Comparison of ENCODE assay signal across 30 mouse cellular contexts in genomic region chr4:57413016-57413415, GRCm38 (mm10). TPM values are rescaled to one million over a fixed set of nuclear protein-coding genes. Genes with fewer than 3 reads are reported as not detected.
DNase-seq lines count a peak whose midpoint lies in the region; ATAC-seq and TF ChIP-seq lines count a peak whose summit lies in the region.
"Had no signal": no experiment of that assay in that cellular context is flagged by ENCODE, and none has a peak within 500 bp of the region (broad histone marks: within the 10 kb centered on the region; RNA-seq: fewer than 3 reads in every experiment).

No protein-coding gene starts in this region.

- DNase-seq in hindbrain, embryonic 11.5 days (ENCODE audit: low spot score): peak; percentile 11
- no peak for DNase-seq in hindbrain, embryonic 10.5 days (ENCODE audit: low spot score)
- no peak for DNase-seq in midbrain, postnatal 0 days (ENCODE audit: low spot score)
- DNase-seq in ZHBTc4 (ENCODE audit: low read depth, low spot score): peak; percentile 85
- no peak for DNase-seq in spleen, postnatal 36 days (ENCODE audit: low spot score in 2 of 2)
- DNase-seq in gastrocnemius, postnatal 25 days: no peak
- DNase-seq: adrenal gland, adult 2 months; B cell, adult 2 months; cerebellum, adult 2 months; cerebellum, postnatal 25 days; gastrocnemius, adult 2 months; heart, adult 11 months; heart, postnatal 14 days; kidney, adult 2 months; kidney, postnatal 36 days; lung, adult 2 months; right cerebral cortex, adult 18-20 months; right cerebral cortex, postnatal 4 days; thymus, adult 18-20 months; thymus, postnatal 36 days had no signal

- no peak overlapping the region for H3K27ac ChIP-seq in hindbrain, embryonic 11.5 days (ENCODE audit: low read depth, low read length)
- H3K27ac ChIP-seq in hindbrain, embryonic 10.5 days: no peak overlapping the region
- no peak overlapping the region for H3K27ac ChIP-seq in midbrain, postnatal 0 days (ENCODE audit: low read depth, low read length)
- no peak overlapping the region for H3K27ac ChIP-seq in midbrain, embryonic 15.5 days
- H3K27ac ChIP-seq: embryonic facial prominence, embryonic 12.5 days; gastrocnemius, adult 2 months; heart, embryonic 13.5 days; hindbrain, embryonic 13.5 days; limb, embryonic 12.5 days; liver, embryonic 12.5 days; macrophage; stomach, embryonic 15.5 days had no signal

- WGBS in hindbrain, embryonic 11.5 days: 47% methylated on average over 7 of the region's 7 CpGs
- 47% methylated on average over 7 of the region's 7 CpGs for WGBS in hindbrain, embryonic 10.5 days
- 45% methylated on average over 7 of the region's 7 CpGs for WGBS in midbrain, postnatal 0 days
- WGBS in midbrain, embryonic 15.5 days: 46% methylated on average over 7 of the region's 7 CpGs

- ATAC-seq in hindbrain, embryonic 11.5 days (ENCODE audit: low FRiP score): no peak
- no peak for ATAC-seq in midbrain, postnatal 0 days (ENCODE audit: low FRiP score)
- ATAC-seq in midbrain, embryonic 15.5 days (replicated peaks): no peak
- ATAC-seq: liver, embryonic 12.5 days; midbrain, embryonic 16.5 days had no signal

- H3K9ac ChIP-seq in hindbrain, embryonic 11.5 days (ENCODE audit: low read depth, low read length): no peak overlapping the region
- H3K9ac ChIP-seq in midbrain, postnatal 0 days (replicated peaks; ENCODE audit: low read length, poor library complexity, severe bottlenecking): no peak overlapping the region
- no peak overlapping the region for H3K9ac ChIP-seq in midbrain, embryonic 15.5 days
- H3K9ac ChIP-seq: embryonic facial prominence, embryonic 12.5 days; heart, embryonic 13.5 days; hindbrain, embryonic 13.5 days; limb, embryonic 12.5 days; liver, embryonic 12.5 days; stomach, embryonic 15.5 days had no signal

- no peak overlapping the region for H3K4me2 ChIP-seq in hindbrain, embryonic 11.5 days (replicated peaks; ENCODE audit: low read depth, low read length)
- H3K4me2 ChIP-seq in midbrain, postnatal 0 days (ENCODE audit: low read depth, low read length, poor library complexity, severe bottlenecking): no peak overlapping the region
- no peak overlapping the region for H3K4me2 ChIP-seq in midbrain, embryonic 15.5 days
- H3K4me2 ChIP-seq: embryonic facial prominence, embryonic 12.5 days; heart, embryonic 13.5 days; hindbrain, embryonic 13.5 days; limb, embryonic 12.5 days; liver, embryonic 12.5 days; stomach, embryonic 15.5 days had no signal

- H3K4me3 ChIP-seq in hindbrain, embryonic 11.5 days (ENCODE audit: low read depth, low read length): no peak overlapping the region
- H3K4me3 ChIP-seq in hindbrain, embryonic 10.5 days: no peak overlapping the region
- no peak overlapping the region for H3K4me3 ChIP-seq in midbrain, postnatal 0 days (ENCODE audit: low read depth, low read length)
- no peak overlapping the region for H3K4me3 ChIP-seq in midbrain, embryonic 15.5 days
- H3K4me3 ChIP-seq: embryonic facial prominence, embryonic 12.5 days; gastrocnemius, adult 2 months; heart, embryonic 13.5 days; hindbrain, embryonic 13.5 days; limb, embryonic 12.5 days; liver, embryonic 12.5 days; stomach, embryonic 15.5 days had no signal

- no peaks in the 10 kb centered on the region for H3K9me3 ChIP-seq in hindbrain, embryonic 11.5 days (ENCODE audit: control insufficient read depth, low read length)
- no peaks in the 10 kb centered on the region for H3K9me3 ChIP-seq in hindbrain, embryonic 10.5 days
- no peaks in the 10 kb centered on the region for H3K9me3 ChIP-seq in midbrain, postnatal 0 days (ENCODE audit: low read length)
- H3K9me3 ChIP-seq in midbrain, embryonic 15.5 days: no peaks in the 10 kb centered on the region
- H3K9me3 ChIP-seq: embryonic facial prominence, embryonic 12.5 days; heart, embryonic 13.5 days; hindbrain, embryonic 13.5 days; limb, embryonic 12.5 days; liver, embryonic 12.5 days; stomach, embryonic 15.5 days had no signal

- H3K36me3 ChIP-seq in hindbrain, embryonic 11.5 days (ENCODE audit: control insufficient read depth, insufficient read depth, low read length): no peaks in the 10 kb centered on the region
- no peaks in the 10 kb centered on the region for H3K36me3 ChIP-seq in hindbrain, embryonic 10.5 days
- no peaks in the 10 kb centered on the region for H3K36me3 ChIP-seq in midbrain, postnatal 0 days (ENCODE audit: insufficient read depth, low read length)
- H3K36me3 ChIP-seq in midbrain, embryonic 15.5 days (replicated peaks): no peaks in the 10 kb centered on the region
- H3K36me3 ChIP-seq: embryonic facial prominence, embryonic 12.5 days; heart, embryonic 13.5 days; hindbrain, embryonic 13.5 days; limb, embryonic 12.5 days; liver, embryonic 12.5 days; stomach, embryonic 15.5 days had no signal

- H3K27me3 ChIP-seq in hindbrain, embryonic 11.5 days (ENCODE audit: control insufficient read depth, insufficient read depth, low read length): no peaks in the 10 kb centered on the region
- no peaks in the 10 kb centered on the region for H3K27me3 ChIP-seq in hindbrain, embryonic 10.5 days (ENCODE audit: insufficient read depth, poor library complexity, severe bottlenecking)
- no peaks in the 10 kb centered on the region for H3K27me3 ChIP-seq in midbrain, postnatal 0 days (ENCODE audit: insufficient read depth, low read length)
- H3K27me3 ChIP-seq in midbrain, embryonic 15.5 days (replicated peaks): no peaks in the 10 kb centered on the region
- H3K27me3 ChIP-seq: hindbrain, embryonic 13.5 days; limb, embryonic 12.5 days; liver, embryonic 12.5 days; stomach, embryonic 15.5 days had no signal

- no peaks in the 10 kb centered on the region for H3K4me1 ChIP-seq in hindbrain, embryonic 11.5 days (replicated peaks; ENCODE audit: control insufficient read depth, insufficient read depth, low read length)
- H3K4me1 ChIP-seq in hindbrain, embryonic 10.5 days (replicated peaks): 0 out of 2 replicates have a peak, but pooled peaks cover 3% of the 10 kb centered on the region
- H3K4me1 ChIP-seq in midbrain, postnatal 0 days (ENCODE audit: insufficient read depth, low read length): no peaks in the 10 kb centered on the region
- H3K4me1 ChIP-seq in midbrain, embryonic 15.5 days: no peaks in the 10 kb centered on the region
- H3K4me1 ChIP-seq: embryonic facial prominence, embryonic 12.5 days; heart, embryonic 13.5 days; hindbrain, embryonic 13.5 days; limb, embryonic 12.5 days; liver, embryonic 12.5 days; stomach, embryonic 15.5 days had no signal

- peak; percentile 21; the same call in 1 of the 2 replicates for TF ChIP-seq CTCF in midbrain, postnatal 0 days (IDR thresholded peaks at IDR 0.05)

RNA-seq across cellular contexts. Expression of gene Palm2, which starts 21.0 kb away (rescaled TPM):
- polyA plus RNA-seq in hindbrain, embryonic 11.5 days (2014; fragmentation: Nextera tagmentation; extraction: Ambion mirVana): 2.5 and 3.6 TPM in 2 replicates
- 2.3 and 2.4 TPM in 2 replicates for polyA plus RNA-seq in hindbrain, embryonic 10.5 days (2016; fragmentation: Nextera tagmentation; extraction: Ambion mirVana)
- 26.4 and 27.8 TPM in 2 replicates for total RNA-seq in midbrain, postnatal 0 days (2014; rRNA removed)
- 19.8 and 33.1 TPM in 2 replicates for polyA plus RNA-seq in midbrain, postnatal 0 days (2015; fragmentation: Nextera tagmentation; extraction: Ambion mirVana)
- polyA plus RNA-seq in midbrain, embryonic 15.5 days (2015; fragmentation: Nextera tagmentation; extraction: Ambion mirVana): 16.0 and 19.5 TPM in 2 replicates
- 1 to 10 TPM in 1 of 2 experiments, under 1 TPM in 1; 0.54 to 1.9 TPM for total RNA-seq in gastrocnemius, postnatal 25 days (2021)
- total RNA-seq: CH12.LX had no signal
- polyA plus RNA-seq: macrophage had no signal

Comparison
In these comparisons a context has a peak if more than half of its experiments do, and no peak if none do; other contexts are left out.
1. DNase-seq: peak in hindbrain, embryonic 11.5 days (single experiment) and ZHBTc4 (single experiment); none in hindbrain, embryonic 10.5 days (single experiment), midbrain, postnatal 0 days (single experiment), spleen, postnatal 36 days (0 of 2) and gastrocnemius, postnatal 25 days (single experiment).